Mouse (Mus musculus) erythroblast, embryonic 14.5 days (primary cell): Measurements from ENCODE around the gene H13. TPM values are rescaled to one million over a fixed set of nuclear protein-coding genes. Genes with fewer than 3 reads are reported as not detected.

Experiments
- H3K27me3 ChIP-seq: 2 replicates; pipeline ENCODE4 v1.6.1; 2012; ENCODE audit warnings: inconsistent platforms; ENCODE audit not compliant: control insufficient read depth
- H3K36me3 ChIP-seq: 2 replicates; pipeline ENCODE4 v1.6.1; 2012; ENCODE audit warnings: mild to moderate bottlenecking, inconsistent platforms; ENCODE audit not compliant: control insufficient read depth
- H3K4me1 ChIP-seq: 2 replicates; pipeline ENCODE4 v1.6.1; 2012; ENCODE audit warnings: inconsistent platforms; ENCODE audit not compliant: control insufficient read depth
- H3K4me3 ChIP-seq: replicated peaks from 2 replicates; pipeline ENCODE3; 2012; ENCODE audit warnings: moderate library complexity, mild to moderate bottlenecking, inconsistent platforms
- H3K9me3 ChIP-seq: 2 replicates; pipeline ENCODE4 v1.6.1; 2012; ENCODE audit warnings: low read length, inconsistent platforms, mixed read lengths; ENCODE audit not compliant: control insufficient read depth
- GATA1 ChIP-seq: IDR thresholded peaks from 2 replicates; pipeline ENCODE4 v1.6.1; 2012; ENCODE audit warnings: low read length, inconsistent platforms, mixed read lengths
- TAL1 ChIP-seq: IDR thresholded peaks from 3 replicates; pipeline ENCODE4 v1.6.1; 2012; ENCODE audit warnings: low read length, inconsistent platforms, mixed read lengths
- polyA plus RNA-seq: library from polyadenylated mRNA; stranded (reverse); fragments of >175 nt; gene quantifications from 2 replicates; pipeline ENCODE4 v1.2.3, GENCODE M21; 2012

H13 gene
- 2.1 and 2.4 TPM in 2 replicates for polyA plus RNA-seq

DNA sequence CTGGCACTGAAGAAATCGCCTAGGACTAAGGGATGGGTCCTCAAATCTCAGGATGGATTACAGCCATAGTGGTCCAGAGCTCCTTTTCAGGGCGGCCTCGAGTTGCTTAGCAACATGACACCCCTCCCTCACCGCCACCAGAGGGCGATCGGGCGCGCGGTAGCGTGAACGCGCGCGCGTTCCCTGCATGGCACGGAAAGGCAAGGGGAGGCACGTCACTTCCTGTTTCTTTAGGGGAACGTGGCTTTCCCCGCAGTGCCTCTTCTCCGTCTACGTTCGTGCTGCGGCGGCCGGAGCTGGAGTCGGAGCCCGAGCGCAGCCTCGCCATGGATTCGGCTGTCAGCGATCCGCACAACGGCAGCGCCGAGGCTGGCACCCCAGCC lies at the start of gene H13:
H13 (plus strand) TSS at position 206 of the 383 bp plus-strand sequence.
- H3K4me1 ChIP-seq, result peaks cover 39% of the 10 kb centered on the region
- peaks cover 2% of the 10 kb centered on the region; the same call in 1 of the 2 replicates for H3K27me3 ChIP-seq
- H3K9me3 ChIP-seq, result no peaks in the 10 kb centered on the region
- peaks cover 20% of the 10 kb centered on the region for H3K36me3 ChIP-seq
- peak within 1 kb of the TSS; percentile 85 for H3K4me3 ChIP-seq
- TF ChIP-seq GATA1 (no peak), TAL1 (no peak)

- TF ChIP-seq TAL1 (no peak), GATA1 (no peak)
- Histone ChIP-seq H3K9me3 (no peaks in the 10 kb centered on the region), H3K4me1 (no peaks in the 10 kb centered on the region), H3K4me3 (no peak overlapping the region), H3K36me3 (no peaks in the 10 kb centered on the region), H3K27me3 (peaks cover 10% of the 10 kb centered on the region)
Observed at GRCm38 (mm10) chr2:152620367-152621134, 48.7 kb upstream of the H13 start.

DNA sequence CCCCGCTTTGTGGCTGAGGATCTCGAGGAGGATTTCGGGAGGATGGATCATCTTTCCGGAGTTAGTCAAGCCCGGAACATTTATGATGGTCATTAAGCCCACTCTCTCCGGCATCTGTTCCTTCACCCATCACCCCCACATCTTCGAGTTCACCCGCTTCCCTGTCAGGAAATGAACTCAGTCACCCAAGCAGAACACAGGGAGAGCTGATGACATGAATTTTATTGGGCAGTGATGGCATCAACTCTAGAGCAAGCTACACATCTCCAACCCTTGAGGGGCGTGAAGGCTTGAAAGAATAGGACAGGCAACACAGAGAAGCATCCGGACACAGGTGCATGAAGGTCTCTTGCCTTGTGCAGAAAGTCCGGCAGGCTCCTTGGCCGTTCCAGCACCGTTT lies 47.1 kb upstream of the H13 start:
- Histone ChIP-seq H3K36me3 (no peaks in the 10 kb centered on the region), H3K9me3 (no peaks in the 10 kb centered on the region), H3K4me1 (peaks cover 2% of the 10 kb centered on the region; the same call in 1 of the 2 replicates), H3K27me3 (peaks cover 26% of the 10 kb centered on the region), H3K4me3 (no peak overlapping the region)
- TF ChIP-seq TAL1 (no peak), GATA1 (no peak)

DNA sequence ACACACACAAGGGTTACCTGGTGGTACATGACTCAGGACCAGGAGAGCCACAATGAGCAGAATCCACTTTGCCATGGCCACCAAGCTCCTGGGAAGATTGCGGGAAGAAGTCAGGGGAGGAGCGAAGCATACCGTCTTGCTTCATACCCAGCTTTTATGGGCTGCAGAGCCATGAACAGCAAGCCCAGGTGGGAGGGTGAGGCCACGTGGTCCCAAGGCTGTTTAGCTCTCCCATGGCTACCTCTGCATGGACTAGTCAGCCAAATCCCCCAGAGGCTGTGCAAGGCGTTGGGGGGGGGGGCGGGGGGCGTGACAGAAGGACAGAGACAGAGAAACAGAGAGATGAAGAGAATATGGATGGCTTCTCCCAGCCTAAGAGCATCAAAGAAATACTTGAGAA lies 46.3 kb upstream of the H13 start, which contains the start of gene Defb25:
Defb25 (minus strand) TSS at position 101 of the 400 bp plus-strand sequence.
- TF ChIP-seq TAL1 (no peak), GATA1 (no peak)
- Histone ChIP-seq H3K4me1 (peaks cover 2% of the 10 kb centered on the region; the same call in 1 of the 2 replicates), H3K9me3 (no peaks in the 10 kb centered on the region), H3K27me3 (peaks cover 34% of the 10 kb centered on the region), H3K36me3 (no peaks in the 10 kb centered on the region), H3K4me3 (no peak within 1 kb of the TSS)

- H3K27me3 ChIP-seq, result peaks cover 46% of the 10 kb centered on the region
- no peak overlapping the region for H3K4me3 ChIP-seq
- no peaks in the 10 kb centered on the region for H3K36me3 ChIP-seq
- H3K4me1 ChIP-seq, result peaks cover 2% of the 10 kb centered on the region; the same call in 1 of the 2 replicates
- H3K9me3 ChIP-seq, result no peaks in the 10 kb centered on the region
- TF ChIP-seq TAL1 (no peak), GATA1 (no peak)
Observed at GRCm38 (mm10) chr2:152624566-152624965, 44.7 kb upstream of the H13 start.

- H3K9me3 ChIP-seq, result no peaks in the 10 kb centered on the region
- TF ChIP-seq TAL1 (no peak), GATA1 (no peak)
Observed at GRCm38 (mm10) chr2:152625256-152625655, 44.0 kb upstream of the H13 start.

GRCm38 (mm10) chr2:152626774-152627591 lies 42.3 kb upstream of the H13 start, which contains the start of gene Rem1:
Gene Rem1 (plus strand): TSS chr2:152626951.
- peaks cover 2% of the 10 kb centered on the region; the same call in 1 of the 2 replicates for H3K4me1 ChIP-seq
- peaks cover 46% of the 10 kb centered on the region for H3K27me3 ChIP-seq
- H3K36me3 ChIP-seq, result no peaks in the 10 kb centered on the region
- H3K9me3 ChIP-seq, result no peaks in the 10 kb centered on the region
- H3K4me3 ChIP-seq, result no peak within 1 kb of the TSS
- TF ChIP-seq GATA1 (no peak), TAL1 (no peak)

More at GRCm38 (mm10) chr2:152625256-152625655, 44.0 kb upstream of the H13 start:
- H3K27me3 ChIP-seq, result peaks cover 46% of the 10 kb centered on the region
- peaks cover 2% of the 10 kb centered on the region; the same call in 1 of the 2 replicates for H3K4me1 ChIP-seq
- no peak overlapping the region for H3K4me3 ChIP-seq
- H3K36me3 ChIP-seq, result no peaks in the 10 kb centered on the region

- H3K27me3 ChIP-seq, result peaks cover 46% of the 10 kb centered on the region
- TF ChIP-seq GATA1, result no peak
- TF ChIP-seq TAL1, result no peak
Observed at GRCm38 (mm10) chr2:152628066-152628465, 41.2 kb upstream of the H13 start.

GRCm38 (mm10) chr2:152629239-152629638 lies 40.0 kb upstream of the H13 start:
- H3K9me3 ChIP-seq, result no peaks in the 10 kb centered on the region
- H3K4me3 ChIP-seq, result no peak overlapping the region
- peaks cover 2% of the 10 kb centered on the region; the same call in 1 of the 2 replicates for H3K4me1 ChIP-seq
- peaks cover 50% of the 10 kb centered on the region for H3K27me3 ChIP-seq
- no peaks in the 10 kb centered on the region for H3K36me3 ChIP-seq
- TF ChIP-seq TAL1 (no peak), GATA1 (no peak)

More at GRCm38 (mm10) chr2:152628066-152628465, 41.2 kb upstream of the H13 start:
- Histone ChIP-seq H3K36me3 (no peaks in the 10 kb centered on the region), H3K9me3 (no peaks in the 10 kb centered on the region), H3K4me1 (peaks cover 2% of the 10 kb centered on the region; the same call in 1 of the 2 replicates), H3K4me3 (no peak overlapping the region)
